Mouse (Mus musculus) heart, adult 8-10 months (tissue): ENCODE results near the gene P2ry14. TPM values are rescaled to one million over a fixed set of nuclear protein-coding genes. Genes with fewer than 3 reads are reported as not detected.
A peak's percentile ranks its signal among the peaks of the same experiment; 100 is the strongest.
"Not testable (repeated sequence)": the region's sequence is repeated elsewhere in the genome, so short reads cannot be mapped to it uniquely, and the experiment has no call there.

ENCODE experiments used
- DNase-seq: peaks from one replicate; pipeline ENCODE4 v3.0.0; 2022; ENCODE audit warnings: low spot score
- total RNA-seq, 4 experiments: library from RNA; stranded (reverse); gene quantifications; 2 replicates each; pipeline ENCODE4 v1.2.4; 2022

The P2ry14 gene
- total RNA-seq, 4 experiments from 2014 or later, result 2.0 to 4.6 (median 2.9) TPM

- DNase-seq, result no peak
These were observed 8.2 kb downstream of the P2ry14 start for GRCm38 (mm10) chr3:59145194-59145593.

- no peak for DNase-seq
These were observed 11.7 kb downstream of the P2ry14 start for GRCm38 (mm10) chr3:59141507-59142305.

- DNase-seq, result not testable (repeated sequence)
These were observed 12.5 kb downstream of the P2ry14 start for GRCm38 (mm10) chr3:59140941-59141340.

GRCm38 (mm10) chr3:59140115-59140514 is 13.3 kb downstream of the P2ry14 start:
- no peak for DNase-seq

- DNase-seq, result no peak
These were observed 13.8 kb downstream of the P2ry14 start for GRCm38 (mm10) chr3:59139651-59140051.

GRCm38 (mm10) chr3:59138946-59139468 is 14.4 kb downstream of the P2ry14 start:
- DNase-seq, result no peak

- no peak for DNase-seq
These were observed 17.3 kb downstream of the P2ry14 start for GRCm38 (mm10) chr3:59135911-59136653.

GRCm38 (mm10) chr3:59133189-59133588 is 20.2 kb downstream of the P2ry14 start:
- DNase-seq, result no peak

GRCm38 (mm10) chr3:59131966-59132365 is 21.5 kb downstream of the P2ry14 start:
- DNase-seq, result no peak

GRCm38 (mm10) chr3:59131081-59131480 is 22.3 kb downstream of the P2ry14 start:
- no peak for DNase-seq

GRCm38 (mm10) chr3:59130431-59130830 is 23.0 kb downstream of the P2ry14 start:
- DNase-seq, result no peak

- DNase-seq, result no peak
These were observed 23.9 kb downstream of the P2ry14 start for GRCm38 (mm10) chr3:59129547-59129946.

- no peak for DNase-seq
These were observed 24.7 kb downstream of the P2ry14 start for GRCm38 (mm10) chr3:59128681-59129080.

GRCm38 (mm10) chr3:59125783-59126555 is 27.4 kb downstream of the P2ry14 start:
- no peak for DNase-seq

- no peak for DNase-seq
These were observed 28.4 kb downstream of the P2ry14 start for GRCm38 (mm10) chr3:59125022-59125421.

- DNase-seq, result no peak
These were observed 31.5 kb downstream of the P2ry14 start for GRCm38 (mm10) chr3:59121780-59122449.

- DNase-seq, result peak; percentile 24
These were observed 32.2 kb downstream of the P2ry14 start for GRCm38 (mm10) chr3:59121067-59121730.

- DNase-seq, result peak; percentile 25
These were observed 39.4 kb downstream of the P2ry14 start for GRCm38 (mm10) chr3:59113973-59114517.

GRCm38 (mm10) chr3:59113291-59113690 is 40.1 kb downstream of the P2ry14 start:
- not testable (repeated sequence) for DNase-seq

- no peak for DNase-seq
These were observed 41.5 kb downstream of the P2ry14 start for GRCm38 (mm10) chr3:59111944-59112343.
